8 mouse cellular contexts compared by ENCODE assay signal in the genomic region with DNA sequence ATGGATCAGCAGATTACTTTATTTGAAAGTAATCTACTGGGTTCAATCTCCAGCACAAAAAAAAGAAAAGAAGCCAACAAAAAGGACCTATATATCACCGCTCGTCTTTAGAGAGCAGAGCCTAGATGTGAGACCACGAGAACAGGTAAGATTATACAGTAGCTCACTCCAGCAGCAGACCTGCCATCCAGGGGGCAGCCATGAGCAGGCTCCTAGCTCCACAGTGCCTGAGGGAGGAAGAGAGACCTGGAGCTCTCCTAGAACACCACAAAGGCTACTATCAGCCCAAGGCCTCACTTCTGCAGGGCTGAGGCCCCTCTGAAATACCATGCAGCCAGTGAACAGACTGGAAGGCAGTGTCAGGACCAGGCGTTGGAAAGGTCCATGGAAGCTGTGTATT. TPM values are rescaled to one million over a fixed set of nuclear protein-coding genes. Genes with fewer than 3 reads are reported as not detected.
A peak's percentile ranks its signal among the peaks of the same experiment; 100 is the strongest.
DNase-seq lines count a peak whose midpoint lies in the region; ATAC-seq and TF ChIP-seq lines count a peak whose summit lies in the region.
"Had no signal": no experiment of that assay in that cellular context is flagged by ENCODE, and none has a peak within 500 bp of the region (broad histone marks: within the 10 kb centered on the region; RNA-seq: fewer than 3 reads in every experiment).

No protein-coding gene starts in this region.

- no peak overlapping the region for H3K4me3 ChIP-seq in heart, embryonic 15.5 days
- H3K4me3 ChIP-seq in midbrain, postnatal 0 days (ENCODE audit: low read depth, low read length): no peak overlapping the region
- no peak overlapping the region for H3K4me3 ChIP-seq in midbrain, embryonic 14.5 days (replicated peaks; ENCODE audit: low read depth, low read length)
- no peak overlapping the region for H3K4me3 ChIP-seq in embryonic fibroblast, embryonic 13.5 days (ENCODE audit: insufficient read depth, low read length)

- H3K4me2 ChIP-seq in heart, embryonic 15.5 days: no peak overlapping the region
- no peak overlapping the region for H3K4me2 ChIP-seq in midbrain, postnatal 0 days (ENCODE audit: low read depth, low read length, poor library complexity, severe bottlenecking)
- no peak overlapping the region for H3K4me2 ChIP-seq in midbrain, embryonic 14.5 days (ENCODE audit: low read length)

- peaks cover 28% of the 10 kb centered on the region for H3K36me3 ChIP-seq in heart, embryonic 15.5 days
- 0 out of 2 replicates have a peak, but pooled peaks cover 18% of the 10 kb centered on the region for H3K36me3 ChIP-seq in midbrain, postnatal 0 days (ENCODE audit: insufficient read depth, low read length)
- H3K36me3 ChIP-seq in midbrain, embryonic 14.5 days (ENCODE audit: control insufficient read depth, insufficient read depth, low read length): peaks cover 20% of the 10 kb centered on the region

- ATAC-seq in heart, embryonic 15.5 days (replicated peaks; ENCODE audit: insufficient number of reproducible peaks, insufficient read depth, low FRiP score, low read depth): no peak
- ATAC-seq in midbrain, postnatal 0 days (ENCODE audit: low FRiP score): no peak
- ATAC-seq in midbrain, embryonic 14.5 days (ENCODE audit: low FRiP score, low TSS enrichment): no peak
- ATAC-seq: Patski had no signal

- peaks cover 99% of the 10 kb centered on the region for H3K4me1 ChIP-seq in heart, embryonic 15.5 days (replicated peaks)
- 0 out of 2 replicates have a peak, but pooled peaks cover 4% of the 10 kb centered on the region for H3K4me1 ChIP-seq in midbrain, postnatal 0 days (ENCODE audit: insufficient read depth, low read length)
- H3K4me1 ChIP-seq in midbrain, embryonic 14.5 days (ENCODE audit: control insufficient read depth, insufficient read depth, low read length): 0 out of 2 replicates have a peak, but pooled peaks cover 5% of the 10 kb centered on the region
- H3K4me1 ChIP-seq in embryonic fibroblast, embryonic 13.5 days (ENCODE audit: control insufficient read depth, insufficient read depth, low read length): peaks cover 71% of the 10 kb centered on the region

- no peak for DNase-seq in heart, postnatal 14 days
- DNase-seq in midbrain, postnatal 0 days (ENCODE audit: low spot score): no peak
- DNase-seq in midbrain, embryonic 14.5 days: no peak
- DNase-seq in thymus, postnatal 4 days: peak; percentile 72
- no peak for DNase-seq in embryo, embryonic 10.5 days (ENCODE audit: low spot score)

- H3K9me3 ChIP-seq in heart, embryonic 15.5 days (replicated peaks): no peaks in the 10 kb centered on the region
- H3K9me3 ChIP-seq in midbrain, postnatal 0 days (ENCODE audit: low read length): no peaks in the 10 kb centered on the region
- H3K9me3 ChIP-seq in midbrain, embryonic 14.5 days (ENCODE audit: control insufficient read depth, low read length): no peaks in the 10 kb centered on the region

- WGBS in heart, embryonic 15.5 days: 76% methylated on average over 4 of the region's 4 CpGs
- WGBS in midbrain, postnatal 0 days: 87% methylated on average over 4 of the region's 4 CpGs
- WGBS in midbrain, embryonic 14.5 days: 86% methylated on average over 4 of the region's 4 CpGs

- peak overlapping the region; percentile 99 for H3K27ac ChIP-seq in heart, embryonic 15.5 days
- no peak overlapping the region for H3K27ac ChIP-seq in midbrain, postnatal 0 days (ENCODE audit: low read depth, low read length)
- H3K27ac ChIP-seq in midbrain, embryonic 14.5 days (replicated peaks; ENCODE audit: low read depth, low read length): no peak overlapping the region
- peak overlapping the region; percentile 95 for H3K27ac ChIP-seq in embryonic fibroblast, embryonic 13.5 days (ENCODE audit: insufficient read depth, low read length)

- peak; percentile 30; the same call in 1 of the 2 replicates for TF ChIP-seq CTCF in midbrain, postnatal 0 days (IDR thresholded peaks at IDR 0.05)
- TF ChIP-seq CTCF in embryonic fibroblast, embryonic 13.5 days (IDR thresholded peaks at IDR 0.05; ENCODE audit: borderline replicate concordance, insufficient read depth, low read length): no peak

- 0 out of 2 replicates have a peak overlapping the region, but pooled peaks have one; percentile 23 for H3K9ac ChIP-seq in heart, embryonic 15.5 days
- no peak overlapping the region for H3K9ac ChIP-seq in midbrain, postnatal 0 days (replicated peaks; ENCODE audit: low read length, poor library complexity, severe bottlenecking)
- no peak overlapping the region for H3K9ac ChIP-seq in midbrain, embryonic 14.5 days (replicated peaks; ENCODE audit: low read length)

- TF ChIP-seq POLR2A in embryonic fibroblast, embryonic 13.5 days (IDR thresholded peaks at IDR 0.05; ENCODE audit: low read depth, low read length): no peak

- intact Hi-C loops in heart, postnatal 14 days (cut with DNase I): loop anchor here (5.0 kb wide), 1 partner anchor 34 kb away; no protein-coding TSS in a partner anchor

- H3K27me3 ChIP-seq in heart, embryonic 15.5 days: no peaks in the 10 kb centered on the region
- H3K27me3 ChIP-seq in midbrain, postnatal 0 days (ENCODE audit: insufficient read depth, low read length): no peaks in the 10 kb centered on the region
- H3K27me3 ChIP-seq in midbrain, embryonic 14.5 days (ENCODE audit: control insufficient read depth, insufficient read depth, low read length): no peaks in the 10 kb centered on the region
- H3K27me3 ChIP-seq: Patski had no signal

RNA-seq across cellular contexts. Expression of a gene that starts 39.0 kb away (rescaled TPM):
- 25.2 and 33.7 TPM in 2 replicates for polyA plus RNA-seq in heart, embryonic 15.5 days (2015; fragmentation: Nextera tagmentation; extraction: Ambion mirVana)
- 100 to 1,000 TPM; 140 to 172 TPM for total RNA-seq in heart, postnatal 14 days (2021)
- 26.9 and 30.8 TPM in 2 replicates for total RNA-seq in midbrain, postnatal 0 days (2014; rRNA removed)
- 6.4 and 8.2 TPM in 2 replicates for polyA plus RNA-seq in midbrain, postnatal 0 days (2015; fragmentation: Nextera tagmentation; extraction: Ambion mirVana)
- polyA plus RNA-seq in midbrain, embryonic 14.5 days (2014; fragmentation: Nextera tagmentation; extraction: Ambion mirVana): 7.3 and 14.8 TPM in 2 replicates
- 718 and 1,071 TPM in 2 replicates for polyA plus RNA-seq in embryonic fibroblast, embryonic 13.5 days (2011; ENCODE audit: insufficient read length, low read depth, missing spikeins)

RNA-seq across cellular contexts. Expression of a gene that starts 46.2 kb away (rescaled TPM):
- polyA plus RNA-seq in heart, embryonic 15.5 days (2015; fragmentation: Nextera tagmentation; extraction: Ambion mirVana): 0.24 TPM in 1 of 2 replicates, not detected in the other
- total RNA-seq in heart, postnatal 14 days (2021): not detected
- total RNA-seq in midbrain, postnatal 0 days (2014; rRNA removed): 0.19 TPM in 1 of 2 replicates, not detected in the other
- 0.36 and 0.55 TPM in 2 replicates for polyA plus RNA-seq in midbrain, postnatal 0 days (2015; fragmentation: Nextera tagmentation; extraction: Ambion mirVana)
- 0.11 TPM in 2 replicates for polyA plus RNA-seq in midbrain, embryonic 14.5 days (2014; fragmentation: Nextera tagmentation; extraction: Ambion mirVana)
- polyA plus RNA-seq in embryonic fibroblast, embryonic 13.5 days (2011; ENCODE audit: insufficient read length, low read depth, missing spikeins): 0.58 and 2.6 TPM in 2 replicates

Comparison
In these comparisons a context has a peak if more than half of its experiments do, and no peak if none do; other contexts are left out.
1. H3K27ac ChIP-seq: peak in heart, embryonic 15.5 days (single experiment) and embryonic fibroblast, embryonic 13.5 days (single experiment); none in midbrain, postnatal 0 days (single experiment) and midbrain, embryonic 14.5 days (single experiment).
2. RNA of a gene that starts 39.0 kb away (polyA plus RNA-seq): 718 to 1,071 TPM in embryonic fibroblast, embryonic 13.5 days; 25.2 to 33.7 TPM in heart, embryonic 15.5 days, 7.3 to 14.8 TPM in midbrain, embryonic 14.5 days and 6.4 to 8.2 TPM in midbrain, postnatal 0 days; every median in the first group is over 10 times any median in the second.